Mouse (Mus musculus): ENCODE results near the gene Syne2. TPM values are rescaled to one million over a fixed set of nuclear protein-coding genes. Genes with fewer than 3 reads are reported as not detected.

Gene Syne2
- total RNA-seq, 1 experiment, result 15.0 TPM

DNA sequence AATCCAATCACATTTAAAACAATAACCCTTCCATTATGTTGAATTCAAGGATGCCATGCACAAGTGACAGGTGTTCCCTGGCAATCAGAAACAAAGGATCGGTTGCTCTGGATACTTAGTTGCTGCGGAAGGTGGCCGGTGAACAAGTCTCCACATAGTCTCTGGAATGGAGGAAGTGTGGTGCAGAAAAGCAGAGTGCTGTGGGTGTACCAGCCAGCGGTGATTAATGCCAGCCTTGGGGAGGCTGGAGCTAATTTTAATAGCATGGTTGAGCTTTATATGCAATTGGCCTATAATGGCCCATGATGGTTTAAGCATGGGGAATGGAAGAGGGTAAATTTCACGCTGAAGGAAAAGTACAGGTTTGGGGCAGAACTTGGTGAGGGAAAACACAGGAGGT lies 11.7 kb downstream of the Syne2 start:
- in situ Hi-C loops (cut with MboI; ENCODE audit: low sequenced_read_pairs in 2 of 2, unreplicated experiment in 2 of 2), result no loop called here

GRCm38 (mm10) chr12:75833149-75833959 lies 15.4 kb downstream of the Syne2 start:
- H3K9me3 ChIP-seq (ENCODE audit: control insufficient read depth, insufficient read depth, low read depth, low read length), result no peaks in the 10 kb centered on the region
- no peaks in the 10 kb centered on the region for H3K4me1 ChIP-seq (ENCODE audit: control insufficient read depth in 2 of 2, insufficient read depth in 2 of 2, low read length in 2 of 2, poor library complexity in 1 of 2)
- TF ChIP-seq ZNF384 (IDR thresholded peaks at IDR 0.05; ENCODE audit: low read depth, low read length) (no peak), ZC3H11A (IDR thresholded peaks at IDR 0.05; ENCODE audit: borderline replicate concordance, low read depth, low read length) (no peak), CHD2 (IDR thresholded peaks at IDR 0.05; ENCODE audit: low read depth, low read length) (no peak), MAFK (IDR thresholded peaks at IDR 0.05; ENCODE audit: insufficient read depth, low read depth, low read length) (no peak), HCFC1 (IDR thresholded peaks at IDR 0.05; ENCODE audit: borderline replicate concordance, insufficient read depth, low read length) (no peak)
- no peak for DNase-seq (ENCODE audit: low read depth, low spot score)
- H3K36me3 ChIP-seq (ENCODE audit: control insufficient read depth, insufficient read depth, low read length, poor library complexity, severe bottlenecking), result no peaks in the 10 kb centered on the region
- H3K4me3 ChIP-seq (ENCODE audit: insufficient read depth in 1 of 2, low read depth in 1 of 2, low read length in 2 of 2, poor library complexity in 1 of 2, severe bottlenecking in 1 of 2), result no peak overlapping the region
- H3K27ac ChIP-seq (ENCODE audit: insufficient read depth, low read depth, low read length, poor library complexity, severe bottlenecking), result no peak overlapping the region
- in situ Hi-C loops (cut with MboI; ENCODE audit: low sequenced_read_pairs in 2 of 2, unreplicated experiment in 2 of 2), result no loop called here
- H3K9ac ChIP-seq (ENCODE audit: insufficient read depth, low read depth, low read length, poor library complexity, severe bottlenecking), result no peak overlapping the region

More for the DNA sequence above, 11.7 kb downstream of the Syne2 start:
- Histone ChIP-seq H3K4me1 (ENCODE audit: control insufficient read depth in 2 of 2, insufficient read depth in 2 of 2, low read length in 2 of 2, poor library complexity in 1 of 2) (no peaks in the 10 kb centered on the region; a peak in 1 of 4 replicates), H3K4me3 (ENCODE audit: insufficient read depth in 1 of 2, low read depth in 1 of 2, low read length in 2 of 2, poor library complexity in 1 of 2, severe bottlenecking in 1 of 2) (no peak overlapping the region), H3K9ac (ENCODE audit: insufficient read depth, low read depth, low read length, poor library complexity, severe bottlenecking) (no peak overlapping the region), H3K36me3 (ENCODE audit: control insufficient read depth, insufficient read depth, low read length, poor library complexity, severe bottlenecking) (no peaks in the 10 kb centered on the region), H3K9me3 (ENCODE audit: control insufficient read depth, insufficient read depth, low read depth, low read length) (no peaks in the 10 kb centered on the region), H3K27ac (ENCODE audit: insufficient read depth, low read depth, low read length, poor library complexity, severe bottlenecking) (no peak overlapping the region)
- no peak for TF ChIP-seq MAFK (IDR thresholded peaks at IDR 0.05; ENCODE audit: insufficient read depth, low read depth, low read length)
- TF ChIP-seq HCFC1 (IDR thresholded peaks at IDR 0.05; ENCODE audit: borderline replicate concordance, insufficient read depth, low read length), result no peak
- no peak for TF ChIP-seq CHD2 (IDR thresholded peaks at IDR 0.05; ENCODE audit: low read depth, low read length)
- no peak for TF ChIP-seq ZC3H11A (IDR thresholded peaks at IDR 0.05; ENCODE audit: borderline replicate concordance, low read depth, low read length)
- TF ChIP-seq ZNF384 (IDR thresholded peaks at IDR 0.05; ENCODE audit: low read depth, low read length), result no peak
- no peak for DNase-seq (ENCODE audit: low read depth, low spot score)

DNA sequence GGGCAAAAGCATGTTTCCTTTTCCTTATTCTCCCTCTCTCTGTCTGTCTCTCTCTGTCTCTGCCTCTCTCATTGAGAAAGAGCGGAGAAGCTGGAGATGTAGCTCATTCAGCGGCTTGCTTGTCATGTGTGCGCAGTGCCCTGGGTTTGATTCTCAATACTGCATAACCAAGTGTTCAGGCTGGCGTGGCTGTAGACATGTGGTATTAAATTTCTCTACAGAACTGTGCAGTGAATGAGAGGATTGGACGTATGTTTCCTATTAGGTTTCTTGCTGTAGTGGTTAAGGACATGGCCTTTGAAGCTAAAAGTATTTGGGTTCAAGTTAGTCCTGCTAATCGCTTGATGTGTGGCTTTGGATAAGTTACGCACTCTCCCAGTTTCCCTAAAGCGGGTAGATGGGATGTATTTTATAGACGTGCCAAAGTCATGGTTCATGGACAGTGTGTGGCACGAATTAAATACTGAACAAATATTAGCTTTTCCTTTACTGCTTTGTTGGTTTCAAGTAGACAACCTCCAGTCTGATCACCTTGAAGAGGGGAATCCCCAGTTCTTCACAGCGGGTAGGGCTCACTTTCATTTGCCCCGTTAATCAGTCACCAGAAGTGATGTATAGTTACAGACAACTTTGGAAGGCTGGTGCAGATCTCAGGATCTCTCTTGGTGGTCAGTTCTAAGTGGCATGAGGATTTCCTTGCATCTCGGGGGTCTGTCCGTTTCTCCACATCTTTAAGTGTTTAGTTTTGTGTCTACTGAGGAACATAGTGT lies 16.2 kb downstream of the Syne2 start:
- no peak overlapping the region for H3K27ac ChIP-seq (ENCODE audit: insufficient read depth, low read depth, low read length, poor library complexity, severe bottlenecking)
- no peaks in the 10 kb centered on the region for H3K9me3 ChIP-seq (ENCODE audit: control insufficient read depth, insufficient read depth, low read depth, low read length)
- H3K4me1 ChIP-seq (ENCODE audit: control insufficient read depth in 2 of 2, insufficient read depth in 2 of 2, low read length in 2 of 2, poor library complexity in 1 of 2), result no peaks in the 10 kb centered on the region
- no peak overlapping the region for H3K4me3 ChIP-seq (ENCODE audit: insufficient read depth in 1 of 2, low read depth in 1 of 2, low read length in 2 of 2, poor library complexity in 1 of 2, severe bottlenecking in 1 of 2)
- H3K36me3 ChIP-seq (ENCODE audit: control insufficient read depth, insufficient read depth, low read length, poor library complexity, severe bottlenecking), result no peaks in the 10 kb centered on the region
- no peak for DNase-seq (ENCODE audit: low read depth, low spot score)
- no peak overlapping the region for H3K9ac ChIP-seq (ENCODE audit: insufficient read depth, low read depth, low read length, poor library complexity, severe bottlenecking)
- TF ChIP-seq HCFC1 (IDR thresholded peaks at IDR 0.05; ENCODE audit: borderline replicate concordance, insufficient read depth, low read length) (no peak), MAFK (IDR thresholded peaks at IDR 0.05; ENCODE audit: insufficient read depth, low read depth, low read length) (no peak), ZC3H11A (IDR thresholded peaks at IDR 0.05; ENCODE audit: borderline replicate concordance, low read depth, low read length) (no peak), ZNF384 (IDR thresholded peaks at IDR 0.05; ENCODE audit: low read depth, low read length) (no peak), CHD2 (IDR thresholded peaks at IDR 0.05; ENCODE audit: low read depth, low read length) (no peak)
- in situ Hi-C loops (cut with MboI; ENCODE audit: low sequenced_read_pairs in 2 of 2, unreplicated experiment in 2 of 2), result no loop called here

- no peak overlapping the region for H3K27ac ChIP-seq (ENCODE audit: insufficient read depth, low read depth, low read length, poor library complexity, severe bottlenecking)
- TF ChIP-seq ZC3H11A (IDR thresholded peaks at IDR 0.05; ENCODE audit: borderline replicate concordance, low read depth, low read length) (no peak), MAFK (IDR thresholded peaks at IDR 0.05; ENCODE audit: insufficient read depth, low read depth, low read length) (no peak), CHD2 (IDR thresholded peaks at IDR 0.05; ENCODE audit: low read depth, low read length) (no peak), HCFC1 (IDR thresholded peaks at IDR 0.05; ENCODE audit: borderline replicate concordance, insufficient read depth, low read length) (no peak), ZNF384 (IDR thresholded peaks at IDR 0.05; ENCODE audit: low read depth, low read length) (no peak)
- H3K9me3 ChIP-seq (ENCODE audit: control insufficient read depth, insufficient read depth, low read depth, low read length), result no peaks in the 10 kb centered on the region
- no peaks in the 10 kb centered on the region for H3K36me3 ChIP-seq (ENCODE audit: control insufficient read depth, insufficient read depth, low read length, poor library complexity, severe bottlenecking)
- H3K4me1 ChIP-seq (ENCODE audit: control insufficient read depth in 2 of 2, insufficient read depth in 2 of 2, low read length in 2 of 2, poor library complexity in 1 of 2), result no peaks in the 10 kb centered on the region
- no peak overlapping the region for H3K4me3 ChIP-seq (ENCODE audit: insufficient read depth in 1 of 2, low read depth in 1 of 2, low read length in 2 of 2, poor library complexity in 1 of 2, severe bottlenecking in 1 of 2)
- in situ Hi-C loops (cut with MboI; ENCODE audit: low sequenced_read_pairs in 2 of 2, unreplicated experiment in 2 of 2), result no loop called here
- no peak overlapping the region for H3K9ac ChIP-seq (ENCODE audit: insufficient read depth, low read depth, low read length, poor library complexity, severe bottlenecking)
- no peak for DNase-seq (ENCODE audit: low read depth, low spot score)
Observed at GRCm38 (mm10) chr12:75836524-75836962, 18.6 kb downstream of the Syne2 start.

All from ES-E14 (cell line).